ENCODE assay signal across 9 mouse cellular contexts in the genomic region with DNA sequence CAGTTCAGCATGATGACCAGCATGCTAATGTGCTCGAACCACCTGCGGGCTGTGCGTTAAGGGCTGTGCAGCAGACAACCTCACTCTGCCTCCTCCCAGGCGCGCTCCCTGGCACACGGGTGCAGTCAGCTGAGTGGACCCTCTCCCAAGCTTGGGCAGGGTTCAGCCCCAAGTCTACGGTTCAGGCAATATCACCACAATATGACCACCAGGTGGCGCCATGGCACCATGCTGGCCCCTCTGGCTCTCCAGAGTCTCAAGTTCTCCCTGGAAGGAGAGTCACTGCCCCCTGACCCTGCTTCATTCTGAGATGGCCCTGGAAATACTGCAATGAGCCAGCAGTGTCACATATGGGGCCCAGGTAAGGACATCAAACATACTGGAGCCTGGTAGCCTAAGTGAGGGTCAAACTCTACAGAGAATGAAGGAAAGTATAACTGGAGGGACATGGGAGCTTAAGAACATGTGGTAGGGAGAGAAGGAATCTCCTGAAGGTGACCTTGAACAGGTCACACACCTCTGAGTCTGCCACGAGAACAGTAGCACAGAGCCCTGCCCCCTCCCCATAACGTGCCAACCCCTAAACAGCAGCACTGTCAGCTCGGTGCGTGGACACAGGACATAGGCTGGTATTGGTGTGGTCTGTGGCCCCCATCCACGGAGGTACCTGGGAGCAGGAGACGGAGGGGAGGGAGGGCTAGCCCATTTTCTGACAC. TPM values are rescaled to one million over a fixed set of nuclear protein-coding genes. Genes with fewer than 3 reads are reported as not detected.
DNase-seq lines count a peak whose midpoint lies in the region; ATAC-seq lines count a peak whose summit lies in the region.
"Had no signal": no experiment of that assay in that cellular context is flagged by ENCODE, and none has a peak within 500 bp of the region (broad histone marks: within the 10 kb centered on the region; RNA-seq: fewer than 3 reads in every experiment).

No protein-coding gene starts in this region.

- no peak overlapping the region for H3K4me2 ChIP-seq in midbrain, embryonic 14.5 days (ENCODE audit: low read length)

- peak; percentile 70 for DNase-seq in CD4-positive, CD25-positive, alpha-beta regulatory T cell, adult 2 months (ENCODE audit: low read depth, low spot score)
- DNase-seq in embryo, embryonic 10.5 days (ENCODE audit: low spot score), result peak; percentile 94
- peak; percentile 45 for DNase-seq in kidney, adult 11 months
- peak; percentile 74 to 80 for DNase-seq in left cerebral cortex, postnatal 25 days (ENCODE audit: low spot score in 2 of 2)
- DNase-seq in midbrain, embryonic 14.5 days, result peak; percentile 92
- DNase-seq in spleen, adult 18-20 months, result peak; percentile 32 to 74

- 31% methylated on average over 14 of the region's 14 CpGs for WGBS in midbrain, embryonic 14.5 days

- intact Hi-C loops in left cerebral cortex, postnatal 25 days (cut with DNase I), result loop anchor here (1.0 to 5.0 kb wide), 2 partner anchors 72 to 299 kb away; no protein-coding TSS in a partner anchor

- H3K9me3 ChIP-seq in midbrain, embryonic 14.5 days (ENCODE audit: control insufficient read depth, low read length), result no peaks in the 10 kb centered on the region

- no peak for ATAC-seq in CD4-positive, CD25-positive, alpha-beta regulatory T cell, adult 4 months
- peak; percentile 59 for ATAC-seq in granulocyte monocyte progenitor cell, adult 5-6 weeks (replicated peaks; ENCODE audit: poor library complexity, severe bottlenecking)
- peak; percentile 43 for ATAC-seq in midbrain, embryonic 14.5 days (ENCODE audit: low FRiP score, low TSS enrichment)

- no peak overlapping the region for H3K4me3 ChIP-seq in midbrain, embryonic 14.5 days (replicated peaks; ENCODE audit: low read depth, low read length)
- H3K4me3 ChIP-seq: myocyte had no signal

- peaks cover 19% of the 10 kb centered on the region for H3K4me1 ChIP-seq in midbrain, embryonic 14.5 days (ENCODE audit: control insufficient read depth, insufficient read depth, low read length)

- H3K27me3 ChIP-seq in midbrain, embryonic 14.5 days (ENCODE audit: control insufficient read depth, insufficient read depth, low read length), result no peaks in the 10 kb centered on the region

- no peak overlapping the region for H3K9ac ChIP-seq in midbrain, embryonic 14.5 days (replicated peaks; ENCODE audit: low read length)

- H3K27ac ChIP-seq in midbrain, embryonic 14.5 days (replicated peaks; ENCODE audit: low read depth, low read length), result no peak overlapping the region

- 0 out of 2 replicates have a peak, but pooled peaks cover 12% of the 10 kb centered on the region for H3K36me3 ChIP-seq in midbrain, embryonic 14.5 days (ENCODE audit: control insufficient read depth, insufficient read depth, low read length)

RNA-seq across cellular contexts. Expression of gene Tpsg1, which starts 28.9 kb away (rescaled TPM):
- polyA plus RNA-seq in CD4-positive, CD25-positive, alpha-beta regulatory T cell, adult 4 months (2017; shearing (Covaris generic)), result not detected
- not detected in 2 replicates for total RNA-seq in granulocyte monocyte progenitor cell, adult 5-6 weeks (2014; fragmentation: Nextera tagmentation)
- not detected in 2 replicates for total RNA-seq in granulocyte monocyte progenitor cell, adult 5-6 weeks (2017)
- total RNA-seq in left cerebral cortex, postnatal 25 days (2021), result not detected
- polyA plus RNA-seq in midbrain, embryonic 14.5 days (2014; fragmentation: Nextera tagmentation; extraction: Ambion mirVana), result 0.61 and 1.2 TPM in 2 replicates
- polyA plus RNA-seq: myocyte had no signal

RNA-seq across cellular contexts. Expression of gene Tpsb2, which starts 31.9 kb away (rescaled TPM):
- polyA plus RNA-seq in CD4-positive, CD25-positive, alpha-beta regulatory T cell, adult 4 months (2017; shearing (Covaris generic)), result not detected
- total RNA-seq in granulocyte monocyte progenitor cell, adult 5-6 weeks (2014; fragmentation: Nextera tagmentation), result not detected in 2 replicates
- not detected in 2 replicates for total RNA-seq in granulocyte monocyte progenitor cell, adult 5-6 weeks (2017)
- total RNA-seq in left cerebral cortex, postnatal 25 days (2021), result not detected
- 0.20 TPM in 1 of 2 replicates, not detected in the other for polyA plus RNA-seq in midbrain, embryonic 14.5 days (2014; fragmentation: Nextera tagmentation; extraction: Ambion mirVana)
- polyA plus RNA-seq: myocyte had no signal

RNA-seq across cellular contexts. Expression of gene Cacna1h, which starts 35.6 kb away (rescaled TPM):
- not detected for polyA plus RNA-seq in CD4-positive, CD25-positive, alpha-beta regulatory T cell, adult 4 months (2017; shearing (Covaris generic))
- not detected in 2 replicates for total RNA-seq in granulocyte monocyte progenitor cell, adult 5-6 weeks (2014; fragmentation: Nextera tagmentation)
- total RNA-seq in granulocyte monocyte progenitor cell, adult 5-6 weeks (2017), result not detected in 2 replicates
- total RNA-seq in left cerebral cortex, postnatal 25 days (2021), result 10 to 100 TPM; 39.0 to 39.5 TPM
- 11.3 and 15.0 TPM in 2 replicates for polyA plus RNA-seq in midbrain, embryonic 14.5 days (2014; fragmentation: Nextera tagmentation; extraction: Ambion mirVana)

RNA-seq across cellular contexts. Expression of gene Tpsab1, which starts 52.6 kb away (rescaled TPM):
- not detected for polyA plus RNA-seq in CD4-positive, CD25-positive, alpha-beta regulatory T cell, adult 4 months (2017; shearing (Covaris generic))
- total RNA-seq in granulocyte monocyte progenitor cell, adult 5-6 weeks (2014; fragmentation: Nextera tagmentation), result not detected in 2 replicates
- total RNA-seq in granulocyte monocyte progenitor cell, adult 5-6 weeks (2017), result not detected in 2 replicates
- not detected for total RNA-seq in left cerebral cortex, postnatal 25 days (2021)
- polyA plus RNA-seq in midbrain, embryonic 14.5 days (2014; fragmentation: Nextera tagmentation; extraction: Ambion mirVana), result not detected in 2 replicates

RNA-seq across cellular contexts. Expression of gene Tekt4, which starts 56.5 kb away (rescaled TPM):
- not detected for polyA plus RNA-seq in CD4-positive, CD25-positive, alpha-beta regulatory T cell, adult 4 months (2017; shearing (Covaris generic))
- total RNA-seq in granulocyte monocyte progenitor cell, adult 5-6 weeks (2014; fragmentation: Nextera tagmentation), result not detected in 2 replicates
- total RNA-seq in granulocyte monocyte progenitor cell, adult 5-6 weeks (2017), result not detected in 2 replicates
- total RNA-seq in left cerebral cortex, postnatal 25 days (2021), result 1 to 10 TPM; 1.9 to 2.9 TPM
- 0.46 and 0.50 TPM in 2 replicates for polyA plus RNA-seq in midbrain, embryonic 14.5 days (2014; fragmentation: Nextera tagmentation; extraction: Ambion mirVana)
- polyA plus RNA-seq: myocyte had no signal

Comparison
In these comparisons a context has a peak if more than half of its experiments do, and no peak if none do; other contexts are left out.
1. RNA of gene Cacna1h, which starts 35.6 kb away (total RNA-seq): 39.0 to 39.5 TPM in left cerebral cortex, postnatal 25 days; not detected in granulocyte monocyte progenitor cell, adult 5-6 weeks; every median in the first group is over 10 times any median in the second.
2. Peak in every context shown above with its lines, with median percentiles within 50 percentile points of each other: DNase-seq.